In the genomic region with DNA sequence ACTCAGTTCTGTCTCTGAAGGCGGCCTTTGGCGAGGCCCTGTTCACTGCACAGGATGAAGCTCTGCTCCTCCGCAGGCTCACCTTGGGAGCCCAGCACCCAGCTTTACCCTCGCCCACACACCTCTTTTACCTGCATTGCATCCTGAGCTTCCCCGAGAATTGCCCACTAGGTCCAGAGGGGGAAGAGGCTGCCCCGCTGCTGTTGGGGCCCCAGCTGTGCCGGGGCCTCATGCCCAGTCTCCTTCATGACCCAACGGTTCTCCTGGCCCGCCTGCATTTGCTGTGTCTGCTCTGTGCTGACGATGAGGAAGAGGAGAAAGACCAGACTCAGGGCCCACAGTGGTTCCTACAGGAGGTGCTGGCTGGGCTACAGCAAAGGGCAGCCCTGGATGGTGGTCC, we compare ENCODE assay signal across 14 mouse cellular contexts. TPM values are rescaled to one million over a fixed set of nuclear protein-coding genes. Genes with fewer than 3 reads are reported as not detected.
A peak's percentile ranks its signal among the peaks of the same experiment; 100 is the strongest.
DNase-seq lines count a peak whose midpoint lies in the region; ATAC-seq and TF ChIP-seq lines count a peak whose summit lies in the region.
"Had no signal": no experiment of that assay in that cellular context is flagged by ENCODE, and none has a peak within 500 bp of the region (broad histone marks: within the 10 kb centered on the region; RNA-seq: fewer than 3 reads in every experiment).

No protein-coding gene starts in this region.

- H3K4me3 ChIP-seq in limb, embryonic 12.5 days (replicated peaks) = 0 out of 2 replicates have a peak overlapping the region, but pooled peaks have one; percentile 73
- no peak overlapping the region for H3K4me3 ChIP-seq in limb, embryonic 10.5 days
- H3K4me3 ChIP-seq in bone marrow, adult 2 months (replicated peaks; ENCODE audit: control insufficient read depth, low read depth, low read length) = peak overlapping the region; percentile 82
- H3K4me3 ChIP-seq in forebrain, embryonic 14.5 days (ENCODE audit: low read depth, low read length) = no peak overlapping the region
- H3K4me3 ChIP-seq in liver, postnatal 0 days (ENCODE audit: low read depth, low read length) = peak overlapping the region; percentile 84

- no peak for TF ChIP-seq POLR2A in bone marrow, adult 2 months (IDR thresholded peaks at IDR 0.05; ENCODE audit: borderline replicate concordance, control insufficient read depth, low read depth, low read length)

- H3K27me3 ChIP-seq in limb, embryonic 12.5 days = peaks cover 43% of the 10 kb centered on the region
- peaks cover 47% of the 10 kb centered on the region for H3K27me3 ChIP-seq in limb, embryonic 10.5 days (ENCODE audit: low read depth, poor library complexity, severe bottlenecking)
- no peaks in the 10 kb centered on the region for H3K27me3 ChIP-seq in forebrain, embryonic 14.5 days (replicated peaks; ENCODE audit: control insufficient read depth, insufficient read depth, low read length)
- 0 out of 2 replicates have a peak, but pooled peaks cover 7% of the 10 kb centered on the region for H3K27me3 ChIP-seq in liver, postnatal 0 days (ENCODE audit: insufficient read depth, low read length)

- no peak overlapping the region for H3K9ac ChIP-seq in limb, embryonic 12.5 days (replicated peaks)
- H3K9ac ChIP-seq in forebrain, embryonic 14.5 days (ENCODE audit: low read length) = peak overlapping the region; percentile 47; the same call in 1 of the 2 replicates
- peak overlapping the region; percentile 78 for H3K9ac ChIP-seq in liver, postnatal 0 days (replicated peaks)

- no peaks in the 10 kb centered on the region for H3K36me3 ChIP-seq in limb, embryonic 12.5 days
- H3K36me3 ChIP-seq in limb, embryonic 10.5 days = no peaks in the 10 kb centered on the region
- H3K36me3 ChIP-seq in forebrain, embryonic 14.5 days (ENCODE audit: control insufficient read depth, insufficient read depth, low read length) = no peaks in the 10 kb centered on the region
- peaks cover 21% of the 10 kb centered on the region for H3K36me3 ChIP-seq in liver, postnatal 0 days (replicated peaks; ENCODE audit: insufficient read depth, low read length)

- no peak for ATAC-seq in limb, embryonic 12.5 days (ENCODE audit: insufficient number of reproducible peaks, insufficient read depth, low FRiP score, low TSS enrichment, low read depth)
- ATAC-seq in forebrain, embryonic 14.5 days = no peak
- no peak for ATAC-seq in liver, postnatal 0 days
- ATAC-seq in erythroblast, adult 5-6 weeks (replicated peaks; ENCODE audit: low FRiP score, poor library complexity, severe bottlenecking) = no peak

- H3K9me3 ChIP-seq in limb, embryonic 12.5 days = no peaks in the 10 kb centered on the region
- no peaks in the 10 kb centered on the region for H3K9me3 ChIP-seq in limb, embryonic 10.5 days (replicated peaks)
- H3K9me3 ChIP-seq in forebrain, embryonic 14.5 days (replicated peaks; ENCODE audit: control insufficient read depth, low read length) = no peaks in the 10 kb centered on the region
- no peaks in the 10 kb centered on the region for H3K9me3 ChIP-seq in liver, postnatal 0 days (ENCODE audit: low read length)

- 88% methylated on average over 10 of the region's 10 CpGs for WGBS in limb, embryonic 12.5 days
- WGBS in limb, embryonic 10.5 days = 87% methylated on average over 10 of the region's 10 CpGs
- 53% methylated on average over 10 of the region's 10 CpGs for WGBS in bone marrow, adult 2 months
- WGBS in forebrain, embryonic 14.5 days = 92% methylated on average over 10 of the region's 10 CpGs
- WGBS in liver, postnatal 0 days (ENCODE audit: insufficient replicate concordance) = 83% methylated on average over 9 of the region's 10 CpGs

- no peak overlapping the region for H3K27ac ChIP-seq in limb, embryonic 12.5 days
- no peak overlapping the region for H3K27ac ChIP-seq in limb, embryonic 10.5 days
- H3K27ac ChIP-seq in bone marrow, adult 2 months (ENCODE audit: control insufficient read depth, insufficient read depth, low read depth, low read length, poor library complexity) = peak overlapping the region; percentile 99
- H3K27ac ChIP-seq in forebrain, embryonic 14.5 days (ENCODE audit: low read depth, low read length) = no peak overlapping the region
- H3K27ac ChIP-seq in liver, postnatal 0 days (ENCODE audit: low read depth) = peak overlapping the region; percentile 92; the same call in 1 of the 2 replicates
- H3K27ac ChIP-seq: hindbrain, embryonic 14.5 days had no signal

- no peak for TF ChIP-seq CTCF in bone marrow, adult 2 months (IDR thresholded peaks at IDR 0.05; ENCODE audit: control insufficient read depth, insufficient read depth, low read length)
- TF ChIP-seq CTCF in liver, postnatal 0 days (IDR thresholded peaks at IDR 0.05; ENCODE audit: low read depth) = no peak

- no peak for TF ChIP-seq EP300 in liver, postnatal 0 days (IDR thresholded peaks at IDR 0.05; ENCODE audit: low read depth)

- no peak for DNase-seq in limb, embryonic 10.5 days (ENCODE audit: low spot score)
- DNase-seq in forebrain, embryonic 14.5 days (ENCODE audit: low spot score) = no peak
- DNase-seq in liver, postnatal 0 days = no peak
- DNase-seq in spleen, adult 18-20 months = no peak

- peaks cover 24% of the 10 kb centered on the region for H3K4me1 ChIP-seq in limb, embryonic 12.5 days (replicated peaks)
- peaks cover 32% of the 10 kb centered on the region for H3K4me1 ChIP-seq in limb, embryonic 10.5 days
- H3K4me1 ChIP-seq in bone marrow, adult 2 months (ENCODE audit: control insufficient read depth, insufficient read depth, low read length) = peaks cover 4% of the 10 kb centered on the region; the same call in 1 of the 2 replicates
- peaks cover 4% of the 10 kb centered on the region; the same call in 1 of the 2 replicates for H3K4me1 ChIP-seq in forebrain, embryonic 14.5 days (ENCODE audit: control insufficient read depth, insufficient read depth, low read length)
- H3K4me1 ChIP-seq in liver, postnatal 0 days (ENCODE audit: insufficient read depth) = peaks cover 30% of the 10 kb centered on the region

- 0 out of 2 replicates have a peak overlapping the region, but pooled peaks have one; percentile 90 for H3K4me2 ChIP-seq in limb, embryonic 12.5 days
- no peak overlapping the region for H3K4me2 ChIP-seq in forebrain, embryonic 14.5 days (ENCODE audit: low read length)
- peak overlapping the region; percentile 100 for H3K4me2 ChIP-seq in liver, postnatal 0 days (ENCODE audit: low read depth, low read length)

RNA-seq across cellular contexts. Expression of gene Ap5b1, which starts 1.7 kb away (rescaled TPM):
- 1.8 TPM in 2 replicates for polyA plus RNA-seq in limb, embryonic 12.5 days (2016; fragmentation: Nextera tagmentation; extraction: Ambion mirVana)
- 1.2 and 1.4 TPM in 2 replicates for polyA plus RNA-seq in limb, embryonic 10.5 days (2016; fragmentation: Nextera tagmentation; extraction: Ambion mirVana)
- 7.4 and 12.4 TPM in 2 replicates for polyA plus RNA-seq in bone marrow, adult 2 months (2011; ENCODE audit: insufficient read depth, insufficient read length, low replicate concordance, missing spikeins)
- polyA plus RNA-seq in forebrain, embryonic 14.5 days (2014; fragmentation: Nextera tagmentation; extraction: Ambion mirVana) = 1.5 and 1.6 TPM in 2 replicates
- 3.1 and 3.4 TPM in 2 replicates for polyA plus RNA-seq in liver, postnatal 0 days (2015; fragmentation: Nextera tagmentation; extraction: Ambion mirVana)
- 2.9 and 5.2 TPM in 2 replicates for total RNA-seq in erythroblast, adult 5-6 weeks (2015; ENCODE audit: low replicate concordance)
- 1.8 and 4.7 TPM in 2 replicates for total RNA-seq in erythroblast, adult 5-6 weeks (2017; ENCODE audit: low replicate concordance)

RNA-seq across cellular contexts. Expression of gene Ovol1, which starts 9.1 kb away (rescaled TPM):
- polyA plus RNA-seq in limb, embryonic 12.5 days (2016; fragmentation: Nextera tagmentation; extraction: Ambion mirVana) = 1.2 TPM in 2 replicates
- polyA plus RNA-seq in limb, embryonic 10.5 days (2016; fragmentation: Nextera tagmentation; extraction: Ambion mirVana) = 0.74 and 0.86 TPM in 2 replicates
- not detected in 2 replicates for polyA plus RNA-seq in bone marrow, adult 2 months (2011; ENCODE audit: insufficient read depth, insufficient read length, low replicate concordance, missing spikeins)
- 0.16 TPM in 1 of 2 replicates, not detected in the other for polyA plus RNA-seq in forebrain, embryonic 14.5 days (2014; fragmentation: Nextera tagmentation; extraction: Ambion mirVana)
- 0.06 TPM in 1 of 2 replicates, not detected in the other for polyA plus RNA-seq in liver, postnatal 0 days (2015; fragmentation: Nextera tagmentation; extraction: Ambion mirVana)
- not detected in 2 replicates for total RNA-seq in erythroblast, adult 5-6 weeks (2015; ENCODE audit: low replicate concordance)
- total RNA-seq in erythroblast, adult 5-6 weeks (2017; ENCODE audit: low replicate concordance) = not detected in 2 replicates
- total RNA-seq: adrenal gland, postnatal 36 days; gastrocnemius, postnatal 14 days; left cerebral cortex, postnatal 25 days had no signal
- polyA plus RNA-seq: cerebellum, adult 2 months; heart, embryonic 14.5 days; neural tube, embryonic 14.5 days had no signal

RNA-seq across cellular contexts. Expression of gene Rnaseh2c, which starts 32.2 kb away (rescaled TPM):
- 171 and 193 TPM in 2 replicates for polyA plus RNA-seq in limb, embryonic 12.5 days (2016; fragmentation: Nextera tagmentation; extraction: Ambion mirVana)
- 197 and 205 TPM in 2 replicates for polyA plus RNA-seq in limb, embryonic 10.5 days (2016; fragmentation: Nextera tagmentation; extraction: Ambion mirVana)
- 68.6 and 132 TPM in 2 replicates for polyA plus RNA-seq in bone marrow, adult 2 months (2011; ENCODE audit: insufficient read depth, insufficient read length, low replicate concordance, missing spikeins)
- polyA plus RNA-seq in forebrain, embryonic 14.5 days (2014; fragmentation: Nextera tagmentation; extraction: Ambion mirVana) = 85.7 and 95.8 TPM in 2 replicates
- 78.4 and 79.1 TPM in 2 replicates for polyA plus RNA-seq in liver, postnatal 0 days (2015; fragmentation: Nextera tagmentation; extraction: Ambion mirVana)
- 14.4 and 52.2 TPM in 2 replicates for total RNA-seq in erythroblast, adult 5-6 weeks (2015; ENCODE audit: low replicate concordance)
- 19.3 and 79.3 TPM in 2 replicates for total RNA-seq in erythroblast, adult 5-6 weeks (2017; ENCODE audit: low replicate concordance)

RNA-seq across cellular contexts. Expression of gene Kat5, which starts 40.5 kb away (rescaled TPM):
- 56.3 and 60.1 TPM in 2 replicates for polyA plus RNA-seq in limb, embryonic 12.5 days (2016; fragmentation: Nextera tagmentation; extraction: Ambion mirVana)
- 51.5 and 59.3 TPM in 2 replicates for polyA plus RNA-seq in limb, embryonic 10.5 days (2016; fragmentation: Nextera tagmentation; extraction: Ambion mirVana)
- 41.5 and 87.3 TPM in 2 replicates for polyA plus RNA-seq in bone marrow, adult 2 months (2011; ENCODE audit: insufficient read depth, insufficient read length, low replicate concordance, missing spikeins)
- polyA plus RNA-seq in forebrain, embryonic 14.5 days (2014; fragmentation: Nextera tagmentation; extraction: Ambion mirVana) = 43.7 and 49.7 TPM in 2 replicates
- polyA plus RNA-seq in liver, postnatal 0 days (2015; fragmentation: Nextera tagmentation; extraction: Ambion mirVana) = 15.1 and 15.8 TPM in 2 replicates
- 8.2 and 11.3 TPM in 2 replicates for total RNA-seq in erythroblast, adult 5-6 weeks (2015; ENCODE audit: low replicate concordance)
- 22.0 and 28.9 TPM in 2 replicates for total RNA-seq in erythroblast, adult 5-6 weeks (2017; ENCODE audit: low replicate concordance)

RNA-seq across cellular contexts. Expression of gene Snx32, which starts 59.2 kb away (rescaled TPM):
- polyA plus RNA-seq in limb, embryonic 12.5 days (2016; fragmentation: Nextera tagmentation; extraction: Ambion mirVana) = 9.3 and 10.1 TPM in 2 replicates
- 4.1 and 7.0 TPM in 2 replicates for polyA plus RNA-seq in limb, embryonic 10.5 days (2016; fragmentation: Nextera tagmentation; extraction: Ambion mirVana)
- 15.6 and 32.5 TPM in 2 replicates for polyA plus RNA-seq in bone marrow, adult 2 months (2011; ENCODE audit: insufficient read depth, insufficient read length, low replicate concordance, missing spikeins)
- polyA plus RNA-seq in forebrain, embryonic 14.5 days (2014; fragmentation: Nextera tagmentation; extraction: Ambion mirVana) = 55.3 and 73.2 TPM in 2 replicates
- 2.6 and 3.0 TPM in 2 replicates for polyA plus RNA-seq in liver, postnatal 0 days (2015; fragmentation: Nextera tagmentation; extraction: Ambion mirVana)
- 1.9 and 2.9 TPM in 2 replicates for total RNA-seq in erythroblast, adult 5-6 weeks (2015; ENCODE audit: low replicate concordance)
- 11.7 and 13.4 TPM in 2 replicates for total RNA-seq in erythroblast, adult 5-6 weeks (2017; ENCODE audit: low replicate concordance)

Comparison
In these comparisons a context has a peak if more than half of its experiments do, and no peak if none do; other contexts are left out.
1. H3K4me3 ChIP-seq: peak in limb, embryonic 12.5 days (single experiment), bone marrow, adult 2 months (single experiment) and liver, postnatal 0 days (single experiment); none in limb, embryonic 10.5 days (single experiment) and forebrain, embryonic 14.5 days (single experiment).
2. H3K27ac ChIP-seq: peak in bone marrow, adult 2 months (single experiment) and liver, postnatal 0 days (single experiment); none in limb, embryonic 12.5 days (single experiment), limb, embryonic 10.5 days (single experiment) and forebrain, embryonic 14.5 days (single experiment).